Comparison of ENCODE assay signal across 8 mouse cellular contexts in genomic region chr14:123661091-123661491, GRCm38 (mm10). TPM values are rescaled to one million over a fixed set of nuclear protein-coding genes. Genes with fewer than 3 reads are reported as not detected.
DNase-seq lines count a peak whose midpoint lies in the region; ATAC-seq lines count a peak whose summit lies in the region.

No protein-coding gene starts in this region.

- no peaks in the 10 kb centered on the region for H3K9me3 ChIP-seq in hindbrain, embryonic 13.5 days
- no peaks in the 10 kb centered on the region for H3K9me3 ChIP-seq in midbrain, embryonic 15.5 days

- no peaks in the 10 kb centered on the region for H3K27me3 ChIP-seq in hindbrain, embryonic 13.5 days
- no peaks in the 10 kb centered on the region for H3K27me3 ChIP-seq in midbrain, embryonic 15.5 days (replicated peaks)

- peak overlapping the region; percentile 39; the same call in 1 of the 2 replicates for H3K9ac ChIP-seq in hindbrain, embryonic 13.5 days
- no peak overlapping the region for H3K9ac ChIP-seq in midbrain, embryonic 15.5 days

- 21% methylated on average over 20 of the region's 20 CpGs for WGBS in hindbrain, embryonic 13.5 days
- WGBS in midbrain, embryonic 15.5 days: 15% methylated on average over 20 of the region's 20 CpGs

- peaks cover 6% of the 10 kb centered on the region for H3K4me1 ChIP-seq in hindbrain, embryonic 13.5 days (replicated peaks)
- H3K4me1 ChIP-seq in midbrain, embryonic 15.5 days: peaks cover 9% of the 10 kb centered on the region

- peak overlapping the region; percentile 37; the same call in 1 of the 2 replicates for H3K4me2 ChIP-seq in hindbrain, embryonic 13.5 days
- H3K4me2 ChIP-seq in midbrain, embryonic 15.5 days: peak overlapping the region; percentile 34

- no peak overlapping the region for H3K4me3 ChIP-seq in hindbrain, embryonic 13.5 days
- no peak overlapping the region for H3K4me3 ChIP-seq in midbrain, embryonic 15.5 days

- peak; percentile 83 for ATAC-seq in hindbrain, embryonic 13.5 days (ENCODE audit: low FRiP score)
- ATAC-seq in midbrain, embryonic 15.5 days (replicated peaks): peak; percentile 93

- DNase-seq in thymus, postnatal 14 days: peak; percentile 4
- DNase-seq in thymus, postnatal 10 days (ENCODE audit: low spot score in 2 of 2): no peak
- DNase-seq in cerebellum, postnatal 14 days: peak; percentile 55 to 73
- DNase-seq in frontal cortex, postnatal 14 days (ENCODE audit: low spot score in 2 of 2): peak; percentile 24
- peak; percentile 22 to 27 for DNase-seq in left cerebral cortex, adult 9 months (ENCODE audit: low spot score in 2 of 2)
- no peak for DNase-seq in spleen, adult 18-20 months

- no peak overlapping the region for H3K27ac ChIP-seq in hindbrain, embryonic 13.5 days
- peak overlapping the region; percentile 34; the same call in 1 of the 2 replicates for H3K27ac ChIP-seq in midbrain, embryonic 15.5 days

- no peaks in the 10 kb centered on the region for H3K36me3 ChIP-seq in hindbrain, embryonic 13.5 days
- H3K36me3 ChIP-seq in midbrain, embryonic 15.5 days (replicated peaks): no peaks in the 10 kb centered on the region

RNA-seq across cellular contexts. Expression of gene Itgbl1, which starts 1.3 kb away (rescaled TPM):
- 2.1 and 2.4 TPM in 2 replicates for polyA plus RNA-seq in hindbrain, embryonic 13.5 days (2015; fragmentation: Nextera tagmentation; extraction: Ambion mirVana)
- polyA plus RNA-seq in midbrain, embryonic 15.5 days (2015; fragmentation: Nextera tagmentation; extraction: Ambion mirVana): 3.8 and 4.1 TPM in 2 replicates

RNA-seq across cellular contexts. Expression of gene Nalcn, which starts 34.1 kb away (rescaled TPM):
- 7.6 and 8.2 TPM in 2 replicates for polyA plus RNA-seq in hindbrain, embryonic 13.5 days (2015; fragmentation: Nextera tagmentation; extraction: Ambion mirVana)
- 13.6 and 16.3 TPM in 2 replicates for polyA plus RNA-seq in midbrain, embryonic 15.5 days (2015; fragmentation: Nextera tagmentation; extraction: Ambion mirVana)

Comparison
In these comparisons a context has a peak if more than half of its experiments do, and no peak if none do; other contexts are left out.
1. DNase-seq: peak in thymus, postnatal 14 days (single experiment), cerebellum, postnatal 14 days (2 of 2), frontal cortex, postnatal 14 days (2 of 2) and left cerebral cortex, adult 9 months (2 of 2); none in thymus, postnatal 10 days (0 of 2) and spleen, adult 18-20 months (0 of 2).